Mouse (Mus musculus) CH12.LX (cell line): ENCODE measurements around the gene Nptn. TPM values are rescaled to one million over a fixed set of nuclear protein-coding genes. Genes with fewer than 3 reads are reported as not detected.

Experiments
- DNase-seq: peaks from one replicate; pipeline ENCODE4 v3.0.0-alpha.2; 2013; ENCODE audit errors: extremely low read depth
- H3K27ac ChIP-seq: 2 replicates; pipeline ENCODE4 v1.5.1; 2012; ENCODE audit warnings: low read depth, mild to moderate bottlenecking, control low read depth, moderate library complexity; ENCODE audit not compliant: insufficient read depth
- H3K27me3 ChIP-seq: replicated peaks from 2 replicates; pipeline ENCODE3; 2012; ENCODE audit warnings: inconsistent platforms
- H3K36me3 ChIP-seq, 2 experiments: replicated peaks in 1 of 2; 2 replicates each; pipeline versions ENCODE3 to v1.6.1; 2012; ENCODE audit warnings: inconsistent platforms in 1 of 2, low read length in 1 of 2, mild to moderate bottlenecking in 1 of 2, mixed read lengths in 1 of 2, moderate library complexity in 1 of 2; ENCODE audit not compliant: control insufficient read depth in 1 of 2, insufficient read depth in 1 of 2
- H3K4me1 ChIP-seq, 2 experiments: 2 replicates each; pipeline ENCODE4 v1.6.1; 2012; ENCODE audit warnings: inconsistent platforms in 1 of 2, moderate library complexity in 1 of 2; ENCODE audit not compliant: insufficient read depth in 2 of 2, control insufficient read depth in 1 of 2
- H3K4me2 ChIP-seq: 2 replicates; pipeline ENCODE4 v1.6.1; 2012; ENCODE audit warnings: low read depth, mild to moderate bottlenecking, control low read depth; ENCODE audit not compliant: poor library complexity, insufficient read depth, severe bottlenecking
- H3K4me3 ChIP-seq, 3 experiments: fragments of 150-350 bp in 1 of 3; sonication (generic) in 1 of 3; replicated peaks in 1 of 3; 2 replicates each; pipeline versions ENCODE3 to v1.5.1; 2011 to 2012; ENCODE audit warnings: low read depth in 2 of 3, low read length in 2 of 3, mild to moderate bottlenecking in 2 of 3, moderate library complexity in 2 of 3, control low read depth in 1 of 3, improper control_type of control experiment in 1 of 3, inconsistent platforms in 1 of 3, mixed read lengths in 1 of 3; ENCODE audit not compliant: poor library complexity in 1 of 3
- H3K79me2 ChIP-seq: replicated peaks from 2 replicates; pipeline ENCODE4 v1.6.1; 2012; ENCODE audit warnings: mild to moderate bottlenecking, moderate library complexity; ENCODE audit not compliant: control insufficient read depth, poor library complexity, insufficient read depth, severe bottlenecking; ENCODE audit errors: extremely low read depth
- H3K9ac ChIP-seq: 2 replicates; pipeline ENCODE4 v1.6.1; 2012; ENCODE audit warnings: low read depth, mild to moderate bottlenecking, control low read depth, moderate library complexity; ENCODE audit not compliant: insufficient read depth
- H3K9me3 ChIP-seq: replicated peaks from 2 replicates; pipeline ENCODE3; 2012; ENCODE audit warnings: low read length, inconsistent platforms, mixed read lengths
- CHD2 ChIP-seq: IDR thresholded peaks from 2 replicates; pipeline ENCODE4 v1.6.1; 2011; ENCODE audit warnings: low read length, improper control_type of control experiment
- EP300 ChIP-seq: IDR thresholded peaks from 2 replicates; pipeline ENCODE4 v1.6.1; 2011; ENCODE audit warnings: low read length, improper control_type of control experiment
- ETS1 ChIP-seq: conservative IDR thresholded peaks from 2 replicates; pipeline ENCODE4 v1.6.1; 2012; ENCODE audit warnings: low read depth, mild to moderate bottlenecking, inconsistent platforms, low read length, improper control_type of control experiment, moderate library complexity
- KAT2A ChIP-seq: IDR thresholded peaks from 2 replicates; pipeline ENCODE4 v1.6.1; 2012; ENCODE audit warnings: low read length, improper control_type of control experiment, inconsistent platforms; ENCODE audit not compliant: insufficient replicate concordance
- MAX ChIP-seq: IDR thresholded peaks from 2 replicates; pipeline ENCODE4 v1.6.1; 2011; ENCODE audit warnings: low read length, improper control_type of control experiment
- MEF2A ChIP-seq: IDR thresholded peaks from 2 replicates; pipeline ENCODE4 v1.6.1; 2014; ENCODE audit warnings: low read depth, mild to moderate bottlenecking, inconsistent platforms, low read length, improper control_type of control experiment, borderline replicate concordance
- SIN3A ChIP-seq: IDR thresholded peaks from 2 replicates; pipeline ENCODE4 v1.6.1; 2012; ENCODE audit warnings: low read length, improper control_type of control experiment, inconsistent platforms
- SMC3 ChIP-seq: IDR thresholded peaks from 2 replicates; pipeline ENCODE4 v1.6.1; 2011; ENCODE audit warnings: low read depth, low read length, improper control_type of control experiment
- TCF12 ChIP-seq: IDR thresholded peaks from 2 replicates; pipeline ENCODE4 v1.6.1; 2014; ENCODE audit warnings: low read depth, mild to moderate bottlenecking, inconsistent platforms, low read length, improper control_type of control experiment
- UBTF ChIP-seq: IDR thresholded peaks from 2 replicates; pipeline ENCODE4 v1.6.1; 2012; ENCODE audit warnings: low read depth, mild to moderate bottlenecking, inconsistent platforms, low read length, improper control_type of control experiment, moderate library complexity
- USF1 ChIP-seq: IDR thresholded peaks from 2 replicates; pipeline ENCODE4 v1.6.1; 2014; ENCODE audit warnings: low read depth, mild to moderate bottlenecking, inconsistent platforms, low read length, improper control_type of control experiment
- USF2 ChIP-seq: conservative IDR thresholded peaks from 2 replicates; pipeline ENCODE4 v1.6.1; 2011; ENCODE audit warnings: low read depth, low read length, improper control_type of control experiment
- dilution Hi-C: fragments of 300-500 bp; cut with MboI; formaldehyde crosslinking; loops from 2 replicates; pipeline ENCODE4 v1.14.3; 2020; ENCODE audit warnings: low sequenced_read_pairs; ENCODE audit not compliant: extremely low pct_unique_long_range_greater_than_20kb, extremely low pct_ligation_motif_present
- in situ Hi-C: fragments of 300-500 bp; cut with MboI; formaldehyde crosslinking; loops from 3 replicates; pipeline ENCODE4 v1.14.3; 2019; ENCODE audit warnings: low sequenced_read_pairs, low pct_ligation_motif_present, low pct_unique_long_range_greater_than_20kb, mixed read lengths
- polyA plus RNA-seq: library from polyadenylated mRNA; unstranded; fragments of >175 nt; gene quantifications from 2 replicates; pipeline ENCODE4 v1.2.1, GENCODE M21; 2012; ENCODE audit warnings: low read depth; ENCODE audit not compliant: insufficient read length
- total RNA-seq, 2 experiments: library from RNA; depleted of rRNA; stranded (reverse); fragments of 300-350 nt in 1 of 2; fragments of >200 nt in 1 of 2; gene quantifications; 2 replicates each; pipeline ENCODE4 v1.2.3; 2012 to 2014

Gene Nptn
- total and polyA plus RNA-seq, 3 experiments, result 48.4 to 184 (median 175) TPM

GRCm38 (mm10) chr9:58627197-58627596 is 45.2 kb downstream of the Nptn start:
- Histone ChIP-seq H3K79me2 (no peaks in the 10 kb centered on the region), H3K9ac (no peak overlapping the region), H3K36me3 (peaks cover 7 to 42% of the 10 kb centered on the region in 2 experiments), H3K4me2 (no peak overlapping the region), H3K27me3 (no peaks in the 10 kb centered on the region), H3K9me3 (no peaks in the 10 kb centered on the region), H3K4me3 (no peak overlapping the region), H3K4me1 (peaks cover 0 to 57% of the 10 kb centered on the region in 2 experiments; a peak in 3 of 4 replicates), H3K27ac (no peak overlapping the region; the same call in 1 of the 2 replicates)
- TF ChIP-seq TCF12, result no peak
- 0 out of 2 replicates have a peak, but pooled peaks have one; percentile 17 for TF ChIP-seq ETS1
- peak; percentile 19; the same call in 1 of the 2 replicates for TF ChIP-seq EP300
- in situ Hi-C loops (no loop called here), dilution Hi-C loops (no loop called here)
- peak; percentile 41 for DNase-seq

GRCm38 (mm10) chr9:58630441-58630840 is 48.4 kb downstream of the Nptn start:
- H3K27ac ChIP-seq, result no peak overlapping the region
- H3K4me1 ChIP-seq, result peaks cover 0 to 35% of the 10 kb centered on the region in 2 experiments; a peak in 3 of 4 replicates
- no peak for DNase-seq
- no peaks in the 10 kb centered on the region for H3K79me2 ChIP-seq
- H3K4me3 ChIP-seq, result no peak overlapping the region
- H3K36me3 ChIP-seq, result peaks cover 10 to 42% of the 10 kb centered on the region in 2 experiments
- H3K9ac ChIP-seq, result no peak overlapping the region
- H3K9me3 ChIP-seq, result no peaks in the 10 kb centered on the region
- H3K27me3 ChIP-seq, result no peaks in the 10 kb centered on the region
- TF ChIP-seq TCF12 (no peak), SMC3 (no peak), KAT2A (no peak), SIN3A (no peak)
- dilution Hi-C loops (no loop called here), in situ Hi-C loops (no loop called here)
- no peak overlapping the region for H3K4me2 ChIP-seq

- DNase-seq, result no peak
- dilution Hi-C loops, result no loop called here
These were observed 66.6 kb downstream of the Nptn start for GRCm38 (mm10) chr9:58648406-58649264.

More at GRCm38 (mm10) chr9:58648406-58649264, 66.6 kb downstream of the Nptn start:
- Histone ChIP-seq H3K9me3 (no peaks in the 10 kb centered on the region), H3K27ac (no peak overlapping the region), H3K4me1 (no peaks in the 10 kb centered on the region), H3K36me3 (peaks cover 17 to 87% of the 10 kb centered on the region in 2 experiments)
- TF ChIP-seq MEF2A (no peak), MAX (no peak), SMC3 (no peak), USF2 (no peak), USF1 (no peak), UBTF (no peak), CHD2 (no peak)
- TF ChIP-seq, all 38 proteins: peak for 0
- H3K4me3 ChIP-seq, result no peak overlapping the region
- no peak overlapping the region for H3K4me2 ChIP-seq
- H3K9ac ChIP-seq, result no peak overlapping the region
- H3K27me3 ChIP-seq, result no peaks in the 10 kb centered on the region
- in situ Hi-C loops, result no loop called here
- no peaks in the 10 kb centered on the region for H3K79me2 ChIP-seq
